Mouse (Mus musculus) hindbrain, embryonic 15.5 days (tissue): ENCODE results near the gene Rnf223. TPM values are rescaled to one million over a fixed set of nuclear protein-coding genes. Genes with fewer than 3 reads are reported as not detected.

Experiments used
- polyA plus RNA-seq: library from polyadenylated mRNA; unstranded; fragments of >200 nt; fragmentation: Nextera tagmentation; extraction: Ambion mirVana; gene quantifications from 2 replicates; pipeline ENCODE4 v1.2.1, GENCODE M21; 2015

Rnf223 gene
- polyA plus RNA-seq, 1 experiment from 2014 or later = 0.53 TPM

Other genes starting within 250 kb of the Rnf223 start
- 58.5 and 62.9 TPM in 2 replicates for gene Pusl1, start 238.7 kb upstream of the Rnf223 start, polyA plus RNA-seq
- 68.8 and 74.6 TPM in 2 replicates for gene Acap3, start 238.7 kb upstream of the Rnf223 start, polyA plus RNA-seq
- 104 and 115 TPM in 2 replicates for gene Ube2j2, start 186.7 kb upstream of the Rnf223 start, polyA plus RNA-seq
- 13.4 and 16.6 TPM in 2 replicates for gene C1qtnf12, start 168.2 kb upstream of the Rnf223 start, polyA plus RNA-seq
- 33.1 and 35.9 TPM in 2 replicates for gene B3galt6, start 137.9 kb upstream of the Rnf223 start, polyA plus RNA-seq
- gene Sdf4, start 137.6 kb upstream of the Rnf223 start, polyA plus RNA-seq = 114 and 120 TPM in 2 replicates
- gene Tnfrsf4, start 116.7 kb upstream of the Rnf223 start, polyA plus RNA-seq = 0.64 and 0.73 TPM in 2 replicates
- gene Tnfrsf18, start 104.3 kb upstream of the Rnf223 start, polyA plus RNA-seq = 1.9 and 2.1 TPM in 2 replicates
- not detected in 2 replicates for gene Ttll10, start 71.1 kb upstream of the Rnf223 start, polyA plus RNA-seq
- gene 9430015G10Rik, start 20.5 kb upstream of the Rnf223 start, polyA plus RNA-seq = 30.0 and 32.6 TPM in 2 replicates
- 116 TPM in 2 replicates for gene Agrn, start 67.0 kb downstream of the Rnf223 start, polyA plus RNA-seq
- gene Isg15, start 70.3 kb downstream of the Rnf223 start, polyA plus RNA-seq = 1.5 and 5.1 TPM in 2 replicates
- 4.5 and 5.0 TPM in 2 replicates for gene AW011738, start 72.8 kb downstream of the Rnf223 start, polyA plus RNA-seq
- 1.9 and 2.5 TPM in 2 replicates for gene Perm1, start 85.4 kb downstream of the Rnf223 start, polyA plus RNA-seq
- gene Plekhn1, start 104.3 kb downstream of the Rnf223 start, polyA plus RNA-seq = 26.1 and 30.4 TPM in 2 replicates
- 53.4 and 59.0 TPM in 2 replicates for gene Noc2l, start 105.5 kb downstream of the Rnf223 start, polyA plus RNA-seq
- gene Samd11, start 125.1 kb downstream of the Rnf223 start, polyA plus RNA-seq = 2.2 and 3.9 TPM in 2 replicates
- gene Vmn2r-ps159, start 200.6 kb downstream of the Rnf223 start, polyA plus RNA-seq = not detected in 2 replicates